Mouse (Mus musculus): ENCODE measurements around the gene Ptprj. TPM values are rescaled to one million over a fixed set of nuclear protein-coding genes. Genes with fewer than 3 reads are reported as not detected.

Gene Ptprj
- polyA plus RNA-seq, 1 experiment from 2014 or later = 5.4 TPM

- H3K4me1 ChIP-seq (ENCODE audit: control insufficient read depth, insufficient read depth, low read length) = peaks cover 16% of the 10 kb centered on the region
- no peak overlapping the region for H3K4me3 ChIP-seq (ENCODE audit: low read depth, low read length)
- H3K27ac ChIP-seq (ENCODE audit: low read length) = peak overlapping the region; percentile 39; the same call in 1 of the 2 replicates
- H3K4me2 ChIP-seq (ENCODE audit: low read length) = no peak overlapping the region
- H3K36me3 ChIP-seq (ENCODE audit: control insufficient read depth, insufficient read depth, low read length) = no peaks in the 10 kb centered on the region
- H3K9ac ChIP-seq (ENCODE audit: low read depth, low read length) = no peak overlapping the region
- H3K27me3 ChIP-seq (ENCODE audit: control insufficient read depth, insufficient read depth, low read depth, low read length) = no peaks in the 10 kb centered on the region
- no peaks in the 10 kb centered on the region for H3K9me3 ChIP-seq (replicated peaks; ENCODE audit: control insufficient read depth, low read length, poor library complexity, severe bottlenecking)
- no peak for ATAC-seq
- WGBS = 93% methylated on average over 5 of the region's 5 CpGs
These were observed 52.3 kb downstream of the Ptprj start for GRCm38 (mm10) chr2:90528107-90528506.

DNA sequence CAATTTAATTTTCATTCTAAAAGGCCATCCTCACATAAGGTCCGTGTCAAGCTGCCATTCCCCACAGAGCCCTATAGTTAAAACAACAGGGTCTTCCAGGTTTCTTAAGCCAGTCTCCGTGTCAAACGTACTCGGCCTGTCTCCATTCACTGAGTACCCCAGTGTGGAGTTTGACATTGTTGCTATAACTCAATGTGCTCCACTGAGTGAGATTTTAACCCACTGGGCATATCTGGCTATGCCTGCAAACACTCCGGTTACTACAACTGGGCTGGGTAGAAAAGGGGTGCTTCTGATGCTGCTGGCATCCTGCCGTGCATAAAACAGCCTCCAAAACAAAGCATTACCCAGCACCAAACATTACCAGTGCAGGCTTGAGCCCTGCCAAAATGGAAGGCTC, 53.5 kb downstream of the Ptprj start:
- Histone ChIP-seq H3K27ac (ENCODE audit: low read length) (peak overlapping the region; percentile 73), H3K4me1 (ENCODE audit: control insufficient read depth, insufficient read depth, low read length) (peaks cover 16% of the 10 kb centered on the region), H3K4me2 (ENCODE audit: low read length) (peak overlapping the region; percentile 15; the same call in 1 of the 2 replicates), H3K9me3 (replicated peaks; ENCODE audit: control insufficient read depth, low read length, poor library complexity, severe bottlenecking) (no peaks in the 10 kb centered on the region), H3K36me3 (ENCODE audit: control insufficient read depth, insufficient read depth, low read length) (no peaks in the 10 kb centered on the region), H3K9ac (ENCODE audit: low read depth, low read length) (peak overlapping the region; percentile 42; the same call in 1 of the 2 replicates), H3K27me3 (ENCODE audit: control insufficient read depth, insufficient read depth, low read depth, low read length) (no peaks in the 10 kb centered on the region), H3K4me3 (ENCODE audit: low read depth, low read length) (no peak overlapping the region)
- WGBS = 12% methylated on average over 6 of the region's 6 CpGs
- peak; percentile 43 for ATAC-seq

GRCm38 (mm10) chr2:90526564-90526963, 53.9 kb downstream of the Ptprj start:
- Histone ChIP-seq H3K9me3 (replicated peaks; ENCODE audit: control insufficient read depth, low read length, poor library complexity, severe bottlenecking) (no peaks in the 10 kb centered on the region), H3K4me2 (ENCODE audit: low read length) (peak overlapping the region; percentile 15), H3K36me3 (ENCODE audit: control insufficient read depth, insufficient read depth, low read length) (no peaks in the 10 kb centered on the region), H3K9ac (ENCODE audit: low read depth, low read length) (peak overlapping the region; percentile 42; the same call in 1 of the 2 replicates), H3K27ac (ENCODE audit: low read length) (peak overlapping the region; percentile 73), H3K27me3 (ENCODE audit: control insufficient read depth, insufficient read depth, low read depth, low read length) (no peaks in the 10 kb centered on the region), H3K4me3 (ENCODE audit: low read depth, low read length) (no peak overlapping the region), H3K4me1 (ENCODE audit: control insufficient read depth, insufficient read depth, low read length) (peaks cover 16% of the 10 kb centered on the region)
- ATAC-seq = peak; percentile 63
- WGBS = 16% methylated on average over 6 of the region's 6 CpGs

- H3K9ac ChIP-seq (ENCODE audit: low read depth, low read length) = no peak overlapping the region
- H3K27me3 ChIP-seq (ENCODE audit: control insufficient read depth, insufficient read depth, low read depth, low read length) = no peaks in the 10 kb centered on the region
- no peaks in the 10 kb centered on the region for H3K9me3 ChIP-seq (replicated peaks; ENCODE audit: control insufficient read depth, low read length, poor library complexity, severe bottlenecking)
- no peak overlapping the region for H3K4me3 ChIP-seq (ENCODE audit: low read depth, low read length)
- no peaks in the 10 kb centered on the region for H3K36me3 ChIP-seq (ENCODE audit: control insufficient read depth, insufficient read depth, low read length)
- peak overlapping the region; percentile 73 for H3K27ac ChIP-seq (ENCODE audit: low read length)
- 83% methylated on average over 14 of the region's 14 CpGs for WGBS
- H3K4me1 ChIP-seq (ENCODE audit: control insufficient read depth, insufficient read depth, low read length) = peaks cover 16% of the 10 kb centered on the region
- ATAC-seq = no peak
- 0 out of 2 replicates have a peak overlapping the region, but pooled peaks have one; percentile 14 for H3K4me2 ChIP-seq (ENCODE audit: low read length)
These were observed 54.6 kb downstream of the Ptprj start for GRCm38 (mm10) chr2:90525807-90526206.

GRCm38 (mm10) chr2:90522455-90522854, 58.0 kb downstream of the Ptprj start:
- Histone ChIP-seq H3K4me2 (ENCODE audit: low read length) (no peak overlapping the region), H3K27me3 (ENCODE audit: control insufficient read depth, insufficient read depth, low read depth, low read length) (no peaks in the 10 kb centered on the region), H3K4me3 (ENCODE audit: low read depth, low read length) (no peak overlapping the region), H3K4me1 (ENCODE audit: control insufficient read depth, insufficient read depth, low read length) (peaks cover 14% of the 10 kb centered on the region), H3K27ac (ENCODE audit: low read length) (no peak overlapping the region), H3K9me3 (replicated peaks; ENCODE audit: control insufficient read depth, low read length, poor library complexity, severe bottlenecking) (no peaks in the 10 kb centered on the region), H3K36me3 (ENCODE audit: control insufficient read depth, insufficient read depth, low read length) (no peaks in the 10 kb centered on the region), H3K9ac (ENCODE audit: low read depth, low read length) (no peak overlapping the region)
- WGBS = 90% methylated on average over 6 of the region's 6 CpGs
- ATAC-seq = no peak

- WGBS = 83% methylated on average over 1 of the region's 1 CpGs
- no peak overlapping the region for H3K9ac ChIP-seq (ENCODE audit: low read depth, low read length)
- H3K4me2 ChIP-seq (ENCODE audit: low read length) = no peak overlapping the region
- H3K27ac ChIP-seq (ENCODE audit: low read length) = no peak overlapping the region
- no peaks in the 10 kb centered on the region for H3K9me3 ChIP-seq (replicated peaks; ENCODE audit: control insufficient read depth, low read length, poor library complexity, severe bottlenecking)
- ATAC-seq = no peak
- H3K4me1 ChIP-seq (ENCODE audit: control insufficient read depth, insufficient read depth, low read length) = peaks cover 10% of the 10 kb centered on the region
- no peaks in the 10 kb centered on the region for H3K36me3 ChIP-seq (ENCODE audit: control insufficient read depth, insufficient read depth, low read length)
- H3K27me3 ChIP-seq (ENCODE audit: control insufficient read depth, insufficient read depth, low read depth, low read length) = no peaks in the 10 kb centered on the region
- H3K4me3 ChIP-seq (ENCODE audit: low read depth, low read length) = no peak overlapping the region
These were observed 58.5 kb downstream of the Ptprj start for GRCm38 (mm10) chr2:90521909-90522308.

GRCm38 (mm10) chr2:90518296-90518695, 62.2 kb downstream of the Ptprj start:
- WGBS = 93% methylated on average over 6 of the region's 6 CpGs
- no peak overlapping the region for H3K27ac ChIP-seq (ENCODE audit: low read length)
- no peak overlapping the region for H3K4me3 ChIP-seq (ENCODE audit: low read depth, low read length)
- no peak for ATAC-seq
- H3K4me1 ChIP-seq (ENCODE audit: control insufficient read depth, insufficient read depth, low read length) = no peaks in the 10 kb centered on the region
- no peaks in the 10 kb centered on the region for H3K27me3 ChIP-seq (ENCODE audit: control insufficient read depth, insufficient read depth, low read depth, low read length)
- H3K9ac ChIP-seq (ENCODE audit: low read depth, low read length) = no peak overlapping the region
- no peak overlapping the region for H3K4me2 ChIP-seq (ENCODE audit: low read length)
- H3K36me3 ChIP-seq (ENCODE audit: control insufficient read depth, insufficient read depth, low read length) = no peaks in the 10 kb centered on the region
- no peaks in the 10 kb centered on the region for H3K9me3 ChIP-seq (replicated peaks; ENCODE audit: control insufficient read depth, low read length, poor library complexity, severe bottlenecking)

DNA sequence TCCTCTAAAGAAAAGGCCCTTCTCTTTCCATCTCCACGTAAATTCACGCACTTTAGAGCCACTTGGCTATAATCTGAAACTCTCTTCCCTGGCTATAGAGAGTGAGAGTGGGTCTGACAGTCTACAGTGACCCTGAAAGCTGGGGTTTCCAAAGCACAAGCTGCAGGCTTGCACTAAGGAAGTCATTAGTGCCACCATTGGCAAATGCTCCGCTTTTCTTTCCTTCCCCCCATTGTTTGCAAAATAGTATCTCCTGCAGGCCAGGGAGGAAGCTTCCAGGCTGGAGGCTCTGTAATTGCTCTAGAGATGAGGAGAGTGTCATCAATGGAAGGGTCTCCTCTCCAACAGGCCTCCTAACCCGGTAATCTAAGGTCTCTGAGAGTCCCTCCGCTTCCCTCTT, 65.5 kb downstream of the Ptprj start:
- ATAC-seq = no peak

DNA sequence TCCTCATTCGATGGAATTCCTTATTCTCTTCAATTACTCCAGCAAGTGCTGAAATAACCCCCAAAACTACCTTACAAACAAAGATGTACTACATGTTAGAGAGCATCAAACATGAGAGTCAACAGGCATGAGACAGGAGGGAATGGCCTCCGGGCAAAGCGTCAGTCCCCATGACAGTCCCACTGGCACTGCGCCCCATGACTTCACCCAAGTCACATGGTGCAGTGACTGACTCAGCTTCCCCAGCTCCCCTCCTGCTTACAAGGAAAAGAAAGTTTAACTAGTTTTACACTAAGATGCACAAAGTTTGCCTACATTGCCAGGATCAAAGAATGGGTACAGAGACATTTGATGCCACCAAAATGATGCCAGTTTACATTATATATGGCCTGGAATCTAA, 71.2 kb downstream of the Ptprj start:
- WGBS = 91% methylated on average over 4 of the region's 4 CpGs
- Histone ChIP-seq H3K27me3 (ENCODE audit: control insufficient read depth, insufficient read depth, low read depth, low read length) (no peaks in the 10 kb centered on the region), H3K4me3 (ENCODE audit: low read depth, low read length) (no peak overlapping the region), H3K36me3 (ENCODE audit: control insufficient read depth, insufficient read depth, low read length) (no peaks in the 10 kb centered on the region), H3K4me2 (ENCODE audit: low read length) (no peak overlapping the region), H3K27ac (ENCODE audit: low read length) (no peak overlapping the region), H3K4me1 (ENCODE audit: control insufficient read depth, insufficient read depth, low read length) (peaks cover 8% of the 10 kb centered on the region; the same call in 1 of the 2 replicates), H3K9me3 (replicated peaks; ENCODE audit: control insufficient read depth, low read length, poor library complexity, severe bottlenecking) (no peaks in the 10 kb centered on the region), H3K9ac (ENCODE audit: low read depth, low read length) (no peak overlapping the region)
- no peak for ATAC-seq

More for the DNA sequence above, 65.5 kb downstream of the Ptprj start:
- no peak overlapping the region for H3K4me3 ChIP-seq (ENCODE audit: low read depth, low read length)
- no peaks in the 10 kb centered on the region for H3K36me3 ChIP-seq (ENCODE audit: control insufficient read depth, insufficient read depth, low read length)
- no peak overlapping the region for H3K9ac ChIP-seq (ENCODE audit: low read depth, low read length)
- no peaks in the 10 kb centered on the region for H3K27me3 ChIP-seq (ENCODE audit: control insufficient read depth, insufficient read depth, low read depth, low read length)
- H3K4me1 ChIP-seq (ENCODE audit: control insufficient read depth, insufficient read depth, low read length) = no peaks in the 10 kb centered on the region
- no peaks in the 10 kb centered on the region for H3K9me3 ChIP-seq (replicated peaks; ENCODE audit: control insufficient read depth, low read length, poor library complexity, severe bottlenecking)
- no peak overlapping the region for H3K4me2 ChIP-seq (ENCODE audit: low read length)
- WGBS = 77% methylated on average over 5 of the region's 5 CpGs
- H3K27ac ChIP-seq (ENCODE audit: low read length) = no peak overlapping the region; the same call in 1 of the 2 replicates

Data from midbrain, embryonic 16.5 days (tissue).